Mouse (Mus musculus) heart, embryonic 16.5 days (tissue): ENCODE measurements at regions not wholly inside any gene's neighbourhood (a gene's known extent, or its start where the extent isn't known, plus 50 kb on each side); places are given as distances from the start of the nearest gene placed in this dataset.
"Not testable (repeated sequence)": the region's sequence is repeated elsewhere in the genome, so short reads cannot be mapped to it uniquely, and the experiment has no call there.

Experiments
- ATAC-seq: fragments of 200-750 bp; cut with Nextera tagmentation; replicated peaks from 2 replicates; pipeline ENCODE4 v1.8.0; 2017; ENCODE audit warnings: moderate number of reproducible peaks; ENCODE audit not compliant: insufficient read depth, low FRiP score; ENCODE audit errors: extremely low read depth
- H3K27ac ChIP-seq: fragments of 300-500 bp; sonication (generic); 2 replicates; pipeline ENCODE4 v1.5.1; 2014; ENCODE audit warnings: mild to moderate bottlenecking, low read length, control low read depth, moderate library complexity
- H3K27me3 ChIP-seq: fragments of 300-500 bp; sonication (generic); 2 replicates; pipeline ENCODE4 v1.6.1; 2014; ENCODE audit warnings: low read length, mixed read lengths; ENCODE audit not compliant: control insufficient read depth, insufficient read depth
- H3K36me3 ChIP-seq: fragments of 300-500 bp; sonication (generic); 2 replicates; pipeline ENCODE4 v1.6.1; 2014; ENCODE audit not compliant: control insufficient read depth, insufficient read depth
- H3K4me1 ChIP-seq: fragments of 300-500 bp; sonication (generic); 2 replicates; pipeline ENCODE4 v1.6.1; 2014; ENCODE audit warnings: low read length, mixed read lengths; ENCODE audit not compliant: control insufficient read depth, insufficient read depth
- H3K4me2 ChIP-seq: fragments of 300-500 bp; sonication (generic); 2 replicates; pipeline ENCODE4 v1.6.1; 2014; ENCODE audit warnings: low read depth, mild to moderate bottlenecking, control low read depth, low read length
- H3K4me3 ChIP-seq: fragments of 300-500 bp; sonication (generic); 2 replicates; pipeline ENCODE4 v1.5.1; 2014; ENCODE audit warnings: mild to moderate bottlenecking, control low read depth, low read length
- H3K9ac ChIP-seq: fragments of 300-500 bp; sonication (generic); 2 replicates; pipeline ENCODE4 v1.6.1; 2014; ENCODE audit warnings: low read length, control low read depth
- H3K9me3 ChIP-seq: fragments of 300-500 bp; sonication (generic); replicated peaks from 2 replicates; pipeline ENCODE4 v1.6.1; 2016; ENCODE audit warnings: low read length; ENCODE audit not compliant: control insufficient read depth
- WGBS: fragments of 180-500 bp; shearing (Covaris S2); extraction: QIAGEN DNeasy Blood & Tissue Kit; methylation state at CpG from one replicate; pipeline ENCODE4 v1.1.7; 2014; 5-methylcytosine and 5-hydroxymethylcytosine counted together

- not testable (repeated sequence) for H3K4me2 ChIP-seq, H3K9ac ChIP-seq, H3K4me3 ChIP-seq, H3K36me3 ChIP-seq, ATAC-seq, H3K4me1 ChIP-seq, H3K27ac ChIP-seq, H3K27me3 ChIP-seq
- peaks cover 21% of the 10 kb centered on the region for H3K9me3 ChIP-seq
- 66% methylated on average over 1 of the region's 1 CpGs for WGBS
Observed at GRCm38 (mm10) chr17:3026859-3027258, 87.9 kb upstream of the Scaf8 start.

- no peak overlapping the region for H3K27ac ChIP-seq
- no peaks in the 10 kb centered on the region for H3K4me1 ChIP-seq
- H3K27me3 ChIP-seq: no peaks in the 10 kb centered on the region
- no peak for ATAC-seq
- H3K4me3 ChIP-seq: no peak overlapping the region
- no peak overlapping the region for H3K9ac ChIP-seq
- H3K4me2 ChIP-seq: no peak overlapping the region
- H3K36me3 ChIP-seq: no peaks in the 10 kb centered on the region
- WGBS: 68% methylated on average over 4 of the region's 4 CpGs
- H3K9me3 ChIP-seq: peaks cover 17% of the 10 kb centered on the region
Observed at GRCm38 (mm10) chr17:3027376-3027775, 87.4 kb upstream of the Scaf8 start.

GRCm38 (mm10) chr17:3029750-3030149 is 85.0 kb upstream of the Scaf8 start:
- H3K4me2 ChIP-seq, H3K4me3 ChIP-seq, H3K27me3 ChIP-seq, H3K4me1 ChIP-seq, H3K36me3 ChIP-seq, H3K9ac ChIP-seq, H3K27ac ChIP-seq: not testable (repeated sequence)
- H3K9me3 ChIP-seq: peaks cover 15% of the 10 kb centered on the region
- peak; percentile 47; the same call in 1 of the 2 replicates for ATAC-seq
- 58% methylated on average over 2 of the region's 2 CpGs for WGBS

GRCm38 (mm10) chr17:3035099-3035498 is 79.7 kb upstream of the Scaf8 start:
- Histone ChIP-seq H3K9me3 (peaks cover 9% of the 10 kb centered on the region), H3K4me1 (no peaks in the 10 kb centered on the region), H3K36me3 (no peaks in the 10 kb centered on the region), H3K27ac (no peak overlapping the region), H3K9ac (no peak overlapping the region), H3K4me2 (no peak overlapping the region), H3K4me3 (no peak overlapping the region), H3K27me3 (no peaks in the 10 kb centered on the region)
- WGBS: 42% methylated on average over 2 of the region's 2 CpGs
- no peak for ATAC-seq

GRCm38 (mm10) chr17:3037145-3037870 is 77.5 kb upstream of the Scaf8 start:
- ATAC-seq: no peak; the same call in 1 of the 2 replicates

GRCm38 (mm10) chr17:3038067-3038466 is 76.7 kb upstream of the Scaf8 start:
- H3K27ac ChIP-seq: no peak overlapping the region
- 79% methylated on average over 1 of the region's 1 CpGs for WGBS
- H3K9me3 ChIP-seq: peaks cover under 1% of the 10 kb centered on the region; the same call in 1 of the 2 replicates

More at GRCm38 (mm10) chr17:3037145-3037870, 77.5 kb upstream of the Scaf8 start:
- Histone ChIP-seq H3K4me3 (no peak overlapping the region), H3K27me3 (no peaks in the 10 kb centered on the region), H3K9me3 (peaks cover 3% of the 10 kb centered on the region; the same call in 1 of the 2 replicates), H3K27ac (no peak overlapping the region), H3K9ac (no peak overlapping the region), H3K4me2 (no peak overlapping the region), H3K36me3 (no peaks in the 10 kb centered on the region), H3K4me1 (no peaks in the 10 kb centered on the region)
- 46% methylated on average over 3 of the region's 3 CpGs for whole genome bisulfite sequencing

GRCm38 (mm10) chr17:3044520-3044919 is 70.3 kb upstream of the Scaf8 start:
- not testable (repeated sequence) for H3K9ac ChIP-seq, ATAC-seq, H3K9me3 ChIP-seq, H3K4me3 ChIP-seq, H3K27ac ChIP-seq, H3K36me3 ChIP-seq, H3K4me2 ChIP-seq, H3K27me3 ChIP-seq, H3K4me1 ChIP-seq
- WGBS: 84% methylated on average over 20 of the region's 20 CpGs

More at GRCm38 (mm10) chr17:3038067-3038466, 76.7 kb upstream of the Scaf8 start:
- Histone ChIP-seq H3K27me3 (no peaks in the 10 kb centered on the region), H3K4me3 (no peak overlapping the region), H3K4me1 (no peaks in the 10 kb centered on the region), H3K9ac (no peak overlapping the region), H3K4me2 (no peak overlapping the region), H3K36me3 (no peaks in the 10 kb centered on the region)
- ATAC-seq: no peak

- not testable (repeated sequence) for H3K9me3 ChIP-seq, H3K4me3 ChIP-seq, H3K4me1 ChIP-seq, ATAC-seq, H3K36me3 ChIP-seq, H3K27ac ChIP-seq, H3K27me3 ChIP-seq, H3K4me2 ChIP-seq, H3K9ac ChIP-seq
- 76% methylated on average over 4 of the region's 4 CpGs for WGBS
Observed at GRCm38 (mm10) chr17:3053859-3054258, 60.9 kb upstream of the Scaf8 start.

GRCm38 (mm10) chr17:3054848-3055247 is 59.9 kb upstream of the Scaf8 start:
- not testable (repeated sequence) for H3K27ac ChIP-seq, H3K27me3 ChIP-seq, H3K4me3 ChIP-seq, H3K4me2 ChIP-seq, H3K36me3 ChIP-seq, H3K9me3 ChIP-seq, H3K4me1 ChIP-seq, ATAC-seq, H3K9ac ChIP-seq
- 35% methylated on average over 8 of the region's 8 CpGs for WGBS
